Mouse (Mus musculus) hindbrain, embryonic 13.5 days (tissue): ENCODE measurements around the gene Gdf15. TPM values are rescaled to one million over a fixed set of nuclear protein-coding genes. Genes with fewer than 3 reads are reported as not detected.

Experiments
- ATAC-seq: fragments of 200-750 bp; cut with Nextera tagmentation; 2 replicates; pipeline ENCODE4 v1.8.0; 2017; ENCODE audit warnings: moderate TSS enrichment; ENCODE audit not compliant: low FRiP score
- H3K27ac ChIP-seq: fragments of 300-500 bp; sonication (generic); 2 replicates; pipeline ENCODE4 v1.5.1; 2015; ENCODE audit warnings: inconsistent platforms, mild to moderate bottlenecking, moderate library complexity
- H3K27me3 ChIP-seq: fragments of 300-500 bp; sonication (generic); 2 replicates; pipeline ENCODE4 v1.6.1; 2015; ENCODE audit warnings: mild to moderate bottlenecking, inconsistent platforms
- H3K36me3 ChIP-seq: fragments of 300-500 bp; sonication (generic); 2 replicates; pipeline ENCODE4 v1.6.1; 2015; ENCODE audit warnings: mild to moderate bottlenecking, inconsistent platforms
- H3K4me1 ChIP-seq: fragments of 300-500 bp; sonication (generic); replicated peaks from 2 replicates; pipeline ENCODE4 v1.6.1; 2015; ENCODE audit warnings: inconsistent platforms
- H3K4me2 ChIP-seq: fragments of 300-500 bp; sonication (generic); 2 replicates; pipeline ENCODE4 v1.6.1; 2015; ENCODE audit warnings: inconsistent platforms, mild to moderate bottlenecking, moderate library complexity
- H3K4me3 ChIP-seq: fragments of 300-500 bp; sonication (generic); 2 replicates; pipeline ENCODE4 v1.5.1; 2015; ENCODE audit warnings: mild to moderate bottlenecking, inconsistent platforms
- H3K9ac ChIP-seq: fragments of 300-500 bp; sonication (generic); 2 replicates; pipeline ENCODE4 v1.6.1; 2015; ENCODE audit warnings: mild to moderate bottlenecking, inconsistent platforms
- H3K9me3 ChIP-seq: fragments of 300-500 bp; sonication (generic); 2 replicates; pipeline ENCODE4 v1.6.1; 2016; ENCODE audit warnings: inconsistent platforms
- WGBS: fragments of 180-500 bp; shearing (Covaris S2); methylation state at CpG from one replicate; pipeline ENCODE4 v1.1.7; 2015; 5-methylcytosine and 5-hydroxymethylcytosine counted together
- polyA plus RNA-seq: library from polyadenylated mRNA; unstranded; fragments of >200 nt; fragmentation: Nextera tagmentation; extraction: Ambion mirVana; gene quantifications from 2 replicates; pipeline ENCODE4 v1.2.1, GENCODE M21; 2015

The Gdf15 gene
- polyA plus RNA-seq, 1 experiment from 2014 or later: 0.12 TPM

GRCm38 (mm10) chr8:70655469-70655868, 23.2 kb upstream of the Gdf15 start:
- Histone ChIP-seq H3K4me3 (no peak overlapping the region), H3K36me3 (peaks cover 39% of the 10 kb centered on the region), H3K27me3 (no peaks in the 10 kb centered on the region), H3K9me3 (no peaks in the 10 kb centered on the region), H3K4me1 (peaks cover 69% of the 10 kb centered on the region), H3K9ac (no peak overlapping the region), H3K4me2 (no peak overlapping the region; the same call in 1 of the 2 replicates), H3K27ac (peak overlapping the region; percentile 91)
- 14% methylated on average over 2 of the region's 2 CpGs for WGBS
- no peak for ATAC-seq

- Histone ChIP-seq H3K27ac (peak overlapping the region; percentile 91; the same call in 1 of the 2 replicates), H3K27me3 (no peaks in the 10 kb centered on the region), H3K4me3 (no peak overlapping the region), H3K4me1 (peaks cover 75% of the 10 kb centered on the region), H3K9ac (no peak overlapping the region), H3K9me3 (no peaks in the 10 kb centered on the region), H3K36me3 (peaks cover 43% of the 10 kb centered on the region), H3K4me2 (no peak overlapping the region)
- WGBS: 74% methylated on average over 1 of the region's 1 CpGs
- ATAC-seq: no peak
Observed at GRCm38 (mm10) chr8:70654121-70654520, 21.9 kb upstream of the Gdf15 start.

- H3K9ac ChIP-seq: no peak overlapping the region
- H3K4me2 ChIP-seq: no peak overlapping the region
- no peak for ATAC-seq
- no peaks in the 10 kb centered on the region for H3K9me3 ChIP-seq
- no peak overlapping the region for H3K4me3 ChIP-seq
- H3K36me3 ChIP-seq: peaks cover 43% of the 10 kb centered on the region
- H3K27ac ChIP-seq: peak overlapping the region; percentile 52
- no peaks in the 10 kb centered on the region for H3K27me3 ChIP-seq
- H3K4me1 ChIP-seq: peaks cover 75% of the 10 kb centered on the region
- WGBS: 50% methylated on average over 2 of the region's 2 CpGs
Observed at GRCm38 (mm10) chr8:70653226-70653625, 21.0 kb upstream of the Gdf15 start.

GRCm38 (mm10) chr8:70650351-70650750, 18.1 kb upstream of the Gdf15 start:
- peaks cover 72% of the 10 kb centered on the region for H3K4me1 ChIP-seq
- no peak for ATAC-seq

GRCm38 (mm10) chr8:70649324-70649723, 17.1 kb upstream of the Gdf15 start:
- Histone ChIP-seq H3K4me1 (peaks cover 63% of the 10 kb centered on the region), H3K4me2 (no peak overlapping the region), H3K9me3 (no peaks in the 10 kb centered on the region), H3K9ac (no peak overlapping the region), H3K27me3 (no peaks in the 10 kb centered on the region), H3K27ac (peak overlapping the region; percentile 63), H3K36me3 (peaks cover 29% of the 10 kb centered on the region), H3K4me3 (no peak overlapping the region)
- peak; percentile 66 for ATAC-seq
- 48% methylated on average over 4 of the region's 4 CpGs for WGBS

More at GRCm38 (mm10) chr8:70650351-70650750, 18.1 kb upstream of the Gdf15 start:
- peaks cover 36% of the 10 kb centered on the region for H3K36me3 ChIP-seq
- H3K9me3 ChIP-seq: no peaks in the 10 kb centered on the region
- peak overlapping the region; percentile 63 for H3K27ac ChIP-seq
- no peaks in the 10 kb centered on the region for H3K27me3 ChIP-seq
- no peak overlapping the region for H3K4me3 ChIP-seq
- 90% methylated on average over 17 of the region's 17 CpGs for WGBS
- H3K9ac ChIP-seq: peak overlapping the region; percentile 51; the same call in 1 of the 2 replicates
- H3K4me2 ChIP-seq: no peak overlapping the region

- WGBS: 60% methylated on average over 3 of the region's 3 CpGs
- Histone ChIP-seq H3K27me3 (no peaks in the 10 kb centered on the region), H3K27ac (peak overlapping the region; percentile 63), H3K4me2 (no peak overlapping the region), H3K9ac (no peak overlapping the region), H3K4me3 (no peak overlapping the region), H3K36me3 (peaks cover 26% of the 10 kb centered on the region), H3K4me1 (peaks cover 59% of the 10 kb centered on the region), H3K9me3 (no peaks in the 10 kb centered on the region)
- peak; percentile 29 for ATAC-seq
Observed at GRCm38 (mm10) chr8:70648921-70649320, 16.7 kb upstream of the Gdf15 start.

- H3K9me3 ChIP-seq: no peaks in the 10 kb centered on the region
- WGBS: 56% methylated on average over 1 of the region's 1 CpGs
- H3K4me1 ChIP-seq: peaks cover 59% of the 10 kb centered on the region
- H3K27ac ChIP-seq: peak overlapping the region; percentile 55; the same call in 1 of the 2 replicates
- no peak overlapping the region for H3K4me3 ChIP-seq
- H3K36me3 ChIP-seq: peaks cover 26% of the 10 kb centered on the region
- no peak for ATAC-seq
- H3K4me2 ChIP-seq: no peak overlapping the region
- no peaks in the 10 kb centered on the region for H3K27me3 ChIP-seq
- no peak overlapping the region for H3K9ac ChIP-seq
Observed at GRCm38 (mm10) chr8:70648164-70648442, 15.8 kb upstream of the Gdf15 start.

- no peak for ATAC-seq
- Histone ChIP-seq H3K4me2 (no peak overlapping the region), H3K27ac (peak overlapping the region; percentile 55), H3K4me1 (peaks cover 56% of the 10 kb centered on the region), H3K27me3 (no peaks in the 10 kb centered on the region), H3K9me3 (no peaks in the 10 kb centered on the region), H3K4me3 (no peak overlapping the region), H3K36me3 (peaks cover 24% of the 10 kb centered on the region), H3K9ac (peak overlapping the region; percentile 51)
- 38% methylated on average over 8 of the region's 8 CpGs for WGBS
Observed at GRCm38 (mm10) chr8:70647343-70648163, 15.3 kb upstream of the Gdf15 start.

- H3K9ac ChIP-seq: no peak overlapping the region
- no peak overlapping the region for H3K27ac ChIP-seq
- H3K4me3 ChIP-seq: no peak overlapping the region
- H3K4me1 ChIP-seq: peaks cover 50% of the 10 kb centered on the region
- H3K4me2 ChIP-seq: no peak overlapping the region
- peaks cover 16% of the 10 kb centered on the region for H3K36me3 ChIP-seq
- no peak for ATAC-seq
- no peaks in the 10 kb centered on the region for H3K27me3 ChIP-seq
- H3K9me3 ChIP-seq: no peaks in the 10 kb centered on the region
Observed at GRCm38 (mm10) chr8:70646775-70647174, 14.5 kb upstream of the Gdf15 start.

GRCm38 (mm10) chr8:70646369-70646768, 14.1 kb upstream of the Gdf15 start:
- 65% methylated on average over 6 of the region's 6 CpGs for WGBS
- no peak for ATAC-seq

GRCm38 (mm10) chr8:70645501-70646224, 13.4 kb upstream of the Gdf15 start:
- WGBS: 52% methylated on average over 17 of the region's 17 CpGs
- H3K27me3 ChIP-seq: no peaks in the 10 kb centered on the region
- peaks cover 7% of the 10 kb centered on the region for H3K36me3 ChIP-seq
- H3K4me2 ChIP-seq: no peak overlapping the region
- peak overlapping the region; percentile 24; the same call in 1 of the 2 replicates for H3K9ac ChIP-seq
- peaks cover 49% of the 10 kb centered on the region for H3K4me1 ChIP-seq
- H3K4me3 ChIP-seq: no peak overlapping the region
- ATAC-seq: no peak
- H3K27ac ChIP-seq: peak overlapping the region; percentile 35; the same call in 1 of the 2 replicates
- no peaks in the 10 kb centered on the region for H3K9me3 ChIP-seq

More at GRCm38 (mm10) chr8:70646369-70646768, 14.1 kb upstream of the Gdf15 start:
- Histone ChIP-seq H3K36me3 (peaks cover 14% of the 10 kb centered on the region), H3K4me2 (no peak overlapping the region), H3K4me3 (no peak overlapping the region), H3K9ac (0 out of 2 replicates have a peak overlapping the region, but pooled peaks have one; percentile 24), H3K4me1 (peaks cover 50% of the 10 kb centered on the region), H3K27me3 (no peaks in the 10 kb centered on the region), H3K27ac (0 out of 2 replicates have a peak overlapping the region, but pooled peaks have one; percentile 35), H3K9me3 (no peaks in the 10 kb centered on the region)

GRCm38 (mm10) chr8:70644065-70644464, 11.8 kb upstream of the Gdf15 start:
- Histone ChIP-seq H3K4me1 (peaks cover 33% of the 10 kb centered on the region), H3K9ac (no peak overlapping the region), H3K9me3 (no peaks in the 10 kb centered on the region), H3K36me3 (no peaks in the 10 kb centered on the region), H3K4me2 (no peak overlapping the region), H3K27ac (no peak overlapping the region), H3K4me3 (no peak overlapping the region), H3K27me3 (no peaks in the 10 kb centered on the region)
- 82% methylated on average over 2 of the region's 2 CpGs for WGBS
- ATAC-seq: no peak
